Mouse (Mus musculus) mouse trophoblast stem cell (cell line): ENCODE results near the gene Alg2.

Experiments used
- in situ Hi-C, 2 experiments: fragments of 300-500 bp; cut with MseI, MboI; formaldehyde crosslinking; loops; 2 replicates in 1 of 2; 3 replicates in 1 of 2; pipeline ENCODE4 v1.15.1; 2025

The Alg2 gene

DNA sequence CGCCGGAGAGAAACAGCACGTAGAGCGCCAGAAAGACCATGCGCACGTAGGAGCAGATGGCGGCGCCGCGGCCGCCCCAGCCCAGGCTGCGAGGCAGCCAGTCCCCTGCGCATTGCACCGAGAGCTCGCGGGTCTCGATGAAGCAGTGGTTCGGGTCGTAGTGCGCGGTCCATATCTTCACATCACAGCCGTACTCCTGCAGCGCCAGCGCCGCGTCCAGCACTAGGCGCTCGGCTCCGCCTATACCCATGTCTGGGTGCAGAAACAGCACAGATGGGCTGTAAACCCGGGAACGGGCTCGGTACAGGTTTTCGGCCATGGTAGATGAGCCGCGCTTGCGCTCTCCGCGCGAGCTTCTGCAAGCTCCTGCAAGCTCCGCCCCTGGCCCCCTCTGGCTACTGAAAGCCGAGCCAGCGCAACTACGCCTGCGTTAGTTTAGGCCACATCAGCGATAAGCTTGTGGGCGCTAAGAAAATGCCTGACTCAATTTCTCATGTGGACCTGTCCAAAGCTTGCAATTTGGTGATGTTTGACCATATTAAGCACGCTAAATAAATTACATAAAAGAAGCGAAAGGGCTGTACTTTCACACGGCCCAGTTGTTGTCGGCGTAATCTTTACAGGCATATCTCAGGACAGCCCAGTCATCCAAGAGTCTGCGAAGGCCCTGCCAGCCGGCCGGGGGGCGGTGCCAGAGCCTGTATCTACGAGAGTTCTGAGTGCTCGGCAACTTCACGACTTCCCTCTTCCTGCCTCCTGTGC, at the start of gene Alg2, which contains the start of gene Sec61b:
Alg2 (minus strand) TSS at position 366 of the 762 bp plus-strand sequence.
Sec61b (plus strand) TSS at position 691 of the 762 bp plus-strand sequence.
- in situ Hi-C loops: no loop called here

DNA sequence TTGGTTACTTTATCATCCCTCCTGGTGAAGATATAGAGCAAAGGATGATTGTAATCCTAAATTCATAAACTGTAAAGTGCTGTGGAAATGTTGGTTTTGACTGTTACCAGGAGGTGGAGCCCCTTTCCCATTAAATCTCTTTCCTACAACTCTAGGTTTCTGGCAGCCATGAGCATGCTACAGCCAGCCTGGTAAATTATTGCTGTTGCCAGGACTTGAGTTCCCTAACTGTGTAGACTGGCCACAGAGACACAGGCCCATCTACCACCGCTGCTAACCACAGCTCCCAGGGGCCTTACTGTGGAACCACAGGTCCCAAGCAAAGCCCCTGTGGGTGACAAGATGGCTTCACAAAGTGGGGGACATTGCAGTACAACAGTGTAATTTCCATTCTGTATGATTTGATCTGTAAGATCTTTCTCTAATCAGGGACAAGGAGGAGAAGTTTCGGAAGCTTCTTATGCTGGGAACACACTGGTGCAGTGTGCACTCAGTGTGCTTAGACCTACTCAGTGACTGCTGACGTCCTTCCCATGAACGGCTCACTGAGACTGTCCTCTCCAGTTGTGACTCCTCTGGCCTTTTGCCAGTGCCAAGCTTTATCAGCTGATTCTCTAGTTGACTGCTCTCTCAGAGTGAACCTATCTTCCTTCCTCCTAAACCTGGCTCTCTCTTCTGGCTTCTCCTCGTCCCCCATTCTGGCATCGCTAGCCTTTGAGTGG, 47.9 kb upstream of the Alg2 start:
- in situ Hi-C loops: no loop called here

- in situ Hi-C loops: no loop called here
Measured at GRCm38 (mm10) chr4:47520076-47520475, 45.9 kb upstream of the Alg2 start.

GRCm38 (mm10) chr4:47518551-47519181, 44.5 kb upstream of the Alg2 start:
- in situ Hi-C loops: no loop called here

- in situ Hi-C loops: no loop called here
Measured at GRCm38 (mm10) chr4:47504841-47505517, 30.8 kb upstream of the Alg2 start.

- in situ Hi-C loops: no loop called here
Measured at GRCm38 (mm10) chr4:47503045-47503444, 28.9 kb upstream of the Alg2 start.

DNA sequence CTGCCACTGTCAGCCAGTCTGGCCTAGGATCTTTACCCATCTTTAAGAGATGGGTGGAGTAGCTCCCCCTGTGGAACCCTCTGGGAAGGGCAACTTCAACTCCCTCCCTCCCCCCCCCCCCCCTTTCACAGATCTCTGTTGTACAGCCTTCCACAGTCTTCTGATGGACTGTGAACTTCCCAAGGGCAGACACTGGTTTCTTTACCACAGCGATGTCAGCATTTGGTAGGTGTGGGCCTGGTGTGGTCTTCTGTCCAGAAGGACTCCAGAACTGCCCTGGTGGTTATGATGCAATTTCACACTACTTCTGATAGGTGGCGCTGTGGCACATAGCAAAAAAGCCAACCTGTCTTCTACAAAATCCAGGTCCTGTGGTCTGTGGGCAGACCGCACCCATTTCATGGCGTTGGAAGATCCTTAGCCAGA, 28.4 kb upstream of the Alg2 start:
- in situ Hi-C loops: no loop called here

- in situ Hi-C loops: no loop called here
Measured at GRCm38 (mm10) chr4:47499121-47499545, 25.0 kb upstream of the Alg2 start.

DNA sequence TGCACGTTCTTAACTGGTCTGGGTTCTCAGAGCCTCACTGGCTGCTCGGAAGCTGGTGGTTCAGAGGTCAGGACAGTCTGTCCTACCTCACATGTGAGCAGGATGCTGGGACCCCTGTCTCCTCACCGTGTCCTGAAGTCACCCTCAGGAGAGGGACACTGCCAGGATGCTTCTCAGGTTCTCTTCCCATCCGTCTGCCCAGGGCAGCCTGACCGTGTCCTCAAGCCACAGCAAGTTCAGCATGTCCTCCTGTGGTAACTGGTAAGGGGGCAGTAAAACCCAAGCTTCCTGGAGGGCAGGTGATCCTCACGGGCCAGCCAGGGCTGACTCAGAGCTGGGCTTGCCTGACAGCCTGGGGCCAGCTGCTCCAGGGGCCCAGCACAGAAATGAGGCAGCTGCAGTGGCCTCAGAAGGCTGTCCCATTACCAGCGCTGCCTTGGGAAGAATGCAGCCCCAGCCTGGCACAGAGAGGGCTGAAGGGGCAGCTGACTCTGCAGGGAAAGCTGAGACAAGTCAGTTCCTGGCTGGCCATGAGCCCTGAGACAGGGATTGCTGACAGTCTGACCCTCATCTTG, 23.8 kb upstream of the Alg2 start:
- in situ Hi-C loops: no loop called here

DNA sequence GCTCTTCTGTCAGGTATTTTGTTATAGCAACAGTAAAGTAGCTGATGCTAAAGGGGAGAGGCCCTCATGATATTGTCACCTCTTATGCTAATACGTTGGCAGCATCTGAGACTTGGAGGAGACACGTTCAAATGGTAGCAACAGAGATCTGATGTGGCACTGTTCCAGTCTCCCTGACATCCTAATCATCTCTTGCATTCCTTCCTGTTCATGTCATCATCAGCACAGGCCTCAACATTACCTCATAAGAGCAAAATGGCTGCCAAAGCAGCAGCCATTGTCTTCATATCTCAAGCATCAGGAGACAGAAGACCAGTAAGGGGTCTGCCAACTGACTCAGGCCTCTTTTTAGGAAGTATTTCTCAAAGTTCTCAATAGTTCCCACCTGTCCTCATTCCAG, 20.6 kb upstream of the Alg2 start:
- in situ Hi-C loops: no loop called here

DNA sequence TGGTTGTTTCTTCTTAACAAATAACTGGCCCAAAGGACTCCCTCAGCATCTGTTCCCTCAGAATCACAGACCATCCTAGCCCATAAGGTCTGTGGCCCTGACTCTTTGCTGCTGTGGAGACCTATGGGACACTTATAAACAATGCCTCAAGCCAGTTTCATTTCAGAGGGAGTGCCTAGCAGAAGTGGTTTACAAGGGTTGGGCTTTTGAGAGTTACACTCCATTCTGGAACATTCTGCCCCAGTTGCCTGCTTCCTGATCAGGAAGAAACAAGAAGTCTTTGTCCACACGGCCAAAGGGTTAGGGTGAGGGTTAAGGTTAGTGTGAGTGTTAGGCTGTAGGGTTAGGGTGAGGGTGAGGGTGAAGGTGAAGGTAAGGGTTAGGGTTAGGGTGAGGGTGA, 20.0 kb upstream of the Alg2 start:
- in situ Hi-C loops: no loop called here

- in situ Hi-C loops: no loop called here
Measured at GRCm38 (mm10) chr4:47493456-47493855, 19.3 kb upstream of the Alg2 start.

DNA sequence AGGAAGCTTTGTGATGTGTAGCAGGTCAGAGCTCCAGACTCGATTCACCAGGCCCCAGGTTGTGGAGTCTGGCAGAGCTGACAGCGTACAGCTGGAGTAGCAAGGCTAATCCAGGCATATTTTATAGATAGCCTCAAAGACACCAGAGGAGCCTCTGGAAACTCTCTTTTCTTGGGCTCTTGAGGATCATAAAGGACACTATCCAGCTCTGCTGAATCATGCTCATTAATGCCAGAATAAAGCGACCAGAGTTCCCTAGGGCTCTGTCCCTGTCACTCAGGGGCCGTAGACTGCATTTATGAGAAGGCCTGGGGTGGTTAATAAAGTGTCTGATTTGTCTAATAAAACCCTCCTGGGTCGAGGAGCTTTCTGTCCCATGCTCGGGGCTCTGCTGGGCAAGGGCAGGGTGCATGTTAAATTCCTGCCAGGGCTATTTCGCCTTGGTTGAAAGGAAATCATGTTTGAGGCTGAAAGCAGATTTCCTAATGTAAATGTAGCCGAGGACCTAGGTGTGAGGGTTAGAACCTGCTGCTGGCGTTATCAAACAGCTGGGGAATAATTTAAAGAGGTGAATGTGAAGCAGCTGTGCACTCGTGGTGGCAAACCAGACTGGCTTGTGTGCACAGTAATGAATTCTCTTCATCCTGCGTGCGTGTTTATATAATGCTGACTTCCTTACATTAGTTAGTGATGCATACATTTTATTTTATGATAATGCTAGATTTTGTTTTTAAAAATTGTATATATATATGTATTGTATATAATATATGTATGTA, 18.4 kb upstream of the Alg2 start:
- in situ Hi-C loops: no loop called here

GRCm38 (mm10) chr4:47491243-47491642, 17.1 kb upstream of the Alg2 start:
- in situ Hi-C loops: no loop called here

DNA sequence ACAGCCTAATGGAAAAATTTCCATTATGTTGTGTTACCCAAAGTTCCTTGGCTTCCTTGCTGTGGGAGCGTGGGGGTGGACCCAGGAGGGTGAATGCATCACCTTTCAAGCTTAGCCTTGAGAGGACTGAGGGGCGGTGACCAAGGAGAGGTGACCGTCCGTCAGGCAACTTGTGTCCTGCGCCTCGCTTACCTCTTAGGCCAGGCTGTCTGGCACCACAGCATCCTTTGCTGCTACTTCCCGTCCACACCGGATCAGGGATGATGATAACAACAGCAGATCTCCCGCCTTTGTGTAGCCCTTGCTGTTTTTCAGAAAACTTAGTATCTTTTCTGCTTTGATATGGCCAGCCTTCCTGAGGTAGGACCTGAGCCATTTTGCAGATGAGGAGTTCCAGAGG, 6.4 kb upstream of the Alg2 start:
- in situ Hi-C loops: no loop called here

DNA sequence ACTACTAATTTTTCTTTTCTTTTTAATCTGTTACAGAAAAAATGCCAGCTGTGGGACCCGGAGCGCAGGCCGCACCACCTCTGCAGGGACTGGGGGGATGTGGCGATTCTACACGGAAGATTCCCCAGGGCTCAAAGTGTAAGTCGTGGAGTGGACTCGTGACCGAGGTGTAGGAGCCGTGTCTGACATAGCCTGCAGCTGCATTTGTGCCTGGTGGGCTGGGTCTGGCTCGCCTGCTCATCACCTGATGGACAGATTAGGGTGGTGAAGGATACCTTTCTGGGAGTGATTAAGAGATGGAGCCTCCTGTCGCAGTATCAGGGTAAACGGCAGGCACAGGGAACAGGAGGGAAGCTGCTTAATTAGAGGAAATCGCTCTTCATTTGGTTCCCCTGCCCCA, 6.0 kb upstream of the Alg2 start:
- in situ Hi-C loops: no loop called here

DNA sequence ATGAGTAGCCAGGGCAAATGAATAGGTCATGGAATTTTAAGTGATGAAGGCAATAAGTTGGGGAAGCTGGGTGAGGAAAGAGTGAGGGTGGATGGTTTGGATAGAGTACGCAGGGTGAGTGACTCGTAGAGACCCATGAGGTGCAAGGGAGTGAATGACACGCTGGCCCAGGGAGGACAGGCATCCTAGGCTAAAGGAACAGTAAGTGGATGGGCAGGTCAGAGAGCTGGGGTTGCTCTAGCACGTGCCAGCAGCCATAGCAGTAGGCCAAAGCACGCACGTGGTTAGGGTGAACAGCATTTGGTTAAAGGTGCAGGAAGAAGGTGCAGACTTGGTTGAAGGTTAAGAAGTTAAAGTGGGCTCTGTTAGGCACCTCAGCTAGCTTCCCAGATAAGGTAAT, 3.4 kb upstream of the Alg2 start:
- in situ Hi-C loops: no loop called here

GRCm38 (mm10) chr4:47474730-47475643, 854 bp upstream of the Alg2 start:
- in situ Hi-C loops: no loop called here

DNA sequence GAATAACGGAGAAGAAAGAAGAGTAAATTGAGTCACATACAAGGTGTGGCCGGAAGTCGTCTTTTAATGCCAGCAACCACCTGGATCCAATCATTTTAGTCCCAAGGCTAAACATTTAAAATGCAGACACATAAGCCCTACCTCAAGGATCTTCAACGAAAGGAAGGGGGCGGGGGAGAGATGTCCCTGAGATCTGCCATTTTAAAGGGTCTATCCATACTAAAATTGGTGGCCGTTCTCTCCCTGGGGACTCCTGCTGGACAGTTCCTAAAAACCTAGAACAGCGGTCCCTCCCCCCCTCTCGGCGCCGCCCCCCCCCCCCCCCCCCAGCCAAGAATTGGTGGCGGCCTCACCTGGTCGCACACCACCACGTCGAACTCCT, 556 bp downstream of the Alg2 start:
- in situ Hi-C loops: no loop called here

- in situ Hi-C loops: no loop called here
Measured at GRCm38 (mm10) chr4:47467196-47467595, 6.9 kb downstream of the Alg2 start.
